Mouse (Mus musculus) kidney, adult 2 months (tissue): ENCODE measurements around the gene Ppp1r7. TPM values are rescaled to one million over a fixed set of nuclear protein-coding genes. Genes with fewer than 3 reads are reported as not detected.

Experiments used
- DNase-seq: peaks from one replicate; pipeline ENCODE4 v3.0.0; 2021
- H3K27ac ChIP-seq: fragments of 200-500 bp; 2 replicates; pipeline ENCODE4 v1.5.1; 2012; ENCODE audit warnings: low read depth, low read length, control low read depth, inconsistent platforms; ENCODE audit not compliant: insufficient read depth
- H3K27me3 ChIP-seq: fragments of 200-500 bp; replicated peaks from 2 replicates; pipeline ENCODE4 v1.6.1; 2012; ENCODE audit warnings: mild to moderate bottlenecking, moderate library complexity, low read length, inconsistent platforms; ENCODE audit not compliant: control insufficient read depth, insufficient read depth
- H3K36me3 ChIP-seq: fragments of 200-500 bp; 2 replicates; pipeline ENCODE4 v1.6.1; 2012; ENCODE audit warnings: mild to moderate bottlenecking, moderate library complexity, low read length, inconsistent platforms; ENCODE audit not compliant: control insufficient read depth, insufficient read depth
- H3K4me1 ChIP-seq: fragments of 200-500 bp; 2 replicates; pipeline ENCODE4 v1.6.1; 2011; ENCODE audit warnings: low read length; ENCODE audit not compliant: control insufficient read depth, insufficient read depth
- H3K4me3 ChIP-seq: fragments of 200-500 bp; 2 replicates; pipeline ENCODE4 v1.5.1; 2011; ENCODE audit warnings: mild to moderate bottlenecking, low read depth, low read length, control low read depth; ENCODE audit not compliant: insufficient read depth
- CTCF ChIP-seq: fragments of 200-500 bp; conservative IDR thresholded peaks from 2 replicates; pipeline ENCODE4 v1.5.1; 2011; ENCODE audit warnings: low read depth, mild to moderate bottlenecking, control low read depth, low read length, moderate library complexity, mixed read lengths; ENCODE audit not compliant: insufficient read depth, insufficient read length
- POLR2A ChIP-seq: fragments of 200-500 bp; IDR thresholded peaks from one replicate; pipeline ENCODE4 v1.6.1; 2011; ENCODE audit warnings: low read depth, low read length, control low read depth
- WGBS: fragments of 180-500 bp; shearing (Covaris S2); methylation state at CpG from one replicate; pipeline ENCODE4 v1.1.7; 2018; 5-methylcytosine and 5-hydroxymethylcytosine counted together
- polyA plus RNA-seq: library from polyadenylated mRNA; depleted of rRNA; stranded (reverse); fragments of >200 nt; gene quantifications from 2 replicates; pipeline ENCODE4 v1.2.3, GENCODE M21; 2012

The Ppp1r7 gene
- polyA plus RNA-seq, 1 experiment, result 4.5 TPM

DNA sequence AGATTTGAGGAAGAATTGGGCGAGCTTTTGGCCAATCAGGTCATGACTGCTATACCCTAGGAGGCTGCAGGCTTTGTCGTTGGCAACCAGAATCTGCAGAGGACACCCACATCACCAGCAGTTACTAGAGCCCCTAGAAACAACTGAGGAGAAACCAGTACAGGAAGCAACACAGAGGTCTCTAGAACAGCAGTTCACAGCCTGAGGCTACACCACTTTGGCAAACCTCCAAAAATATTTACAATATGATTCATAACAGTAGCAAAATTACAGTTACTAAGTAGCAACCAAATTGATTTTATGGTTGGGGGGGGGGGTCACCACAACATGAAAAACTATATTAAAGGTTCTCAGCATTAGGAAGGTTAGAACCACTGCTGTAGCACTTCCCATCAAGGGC is 8.0 kb upstream of the Ppp1r7 start:
- no peak for DNase-seq
- H3K36me3 ChIP-seq, result no peaks in the 10 kb centered on the region
- H3K4me1 ChIP-seq, result no peaks in the 10 kb centered on the region
- no peak for TF ChIP-seq CTCF
- TF ChIP-seq POLR2A, result no peak
- WGBS, result 87% methylated on average over 2 of the region's 2 CpGs
- H3K27me3 ChIP-seq, result no peaks in the 10 kb centered on the region
- no peak overlapping the region for H3K4me3 ChIP-seq
- no peak overlapping the region for H3K27ac ChIP-seq

DNA sequence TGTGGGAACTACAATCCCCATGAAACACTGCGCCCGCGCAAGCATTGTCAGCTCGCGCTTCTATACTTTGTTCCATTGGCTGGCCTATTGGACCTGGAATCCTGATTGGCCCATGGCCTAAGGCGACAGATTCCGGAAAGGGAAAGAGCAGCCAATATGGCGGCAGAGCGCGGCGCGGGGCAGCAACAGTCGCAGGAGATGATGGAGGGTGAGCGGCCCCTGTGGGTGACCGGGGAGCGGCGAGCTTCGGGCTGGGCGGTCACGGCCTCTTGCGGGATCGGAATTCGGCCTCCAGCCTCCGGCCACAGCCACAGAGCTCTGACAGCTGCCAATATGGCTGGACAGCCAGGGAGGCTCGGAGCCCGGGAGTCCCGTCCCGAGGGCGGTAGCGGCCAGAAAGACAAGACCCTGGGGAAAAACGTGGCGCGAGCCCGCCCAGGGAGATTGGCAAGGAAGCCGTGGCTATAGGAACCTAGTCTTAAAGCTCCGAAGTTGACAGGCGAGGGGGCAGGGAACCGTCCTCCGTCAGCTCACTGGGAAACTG is 922 bp downstream of the Ppp1r7 start:
- peak overlapping the region; percentile 84 for H3K4me3 ChIP-seq
- H3K27ac ChIP-seq, result peak overlapping the region; percentile 26; the same call in 1 of the 2 replicates
- H3K27me3 ChIP-seq, result no peaks in the 10 kb centered on the region
- no peaks in the 10 kb centered on the region for H3K4me1 ChIP-seq
- WGBS, result under 1% methylated on average over 39 of the region's 39 CpGs
- no peaks in the 10 kb centered on the region for H3K36me3 ChIP-seq
- no peak; the same call in 1 of the 2 replicates for TF ChIP-seq CTCF
- TF ChIP-seq POLR2A, result peak; percentile 61
- peak; percentile 98 for DNase-seq

DNA sequence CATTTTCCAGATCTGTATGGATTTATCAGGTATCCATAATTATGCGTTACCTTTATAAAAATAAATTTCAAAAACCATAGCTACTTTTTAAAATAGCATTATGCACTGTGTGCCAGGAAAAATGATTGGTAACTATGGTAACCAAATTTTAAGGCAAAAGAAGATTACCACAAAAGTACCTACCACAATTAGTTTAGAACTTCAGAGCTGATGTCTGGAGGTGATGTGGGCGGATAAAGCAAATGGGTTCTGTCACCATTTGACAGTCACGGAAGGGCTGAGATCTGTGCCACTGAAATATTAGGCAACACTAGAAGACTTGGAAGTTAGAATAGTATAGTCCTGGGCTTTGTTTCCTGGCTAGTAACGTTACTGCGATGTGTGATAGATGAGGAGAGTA is 4.5 kb downstream of the Ppp1r7 start:
- Histone ChIP-seq H3K4me3 (no peak overlapping the region), H3K36me3 (no peaks in the 10 kb centered on the region), H3K27ac (no peak overlapping the region), H3K27me3 (no peaks in the 10 kb centered on the region), H3K4me1 (no peaks in the 10 kb centered on the region)
- no peak for DNase-seq
- TF ChIP-seq POLR2A (no peak), CTCF (no peak)
- WGBS, result 93% methylated on average over 5 of the region's 5 CpGs

DNA sequence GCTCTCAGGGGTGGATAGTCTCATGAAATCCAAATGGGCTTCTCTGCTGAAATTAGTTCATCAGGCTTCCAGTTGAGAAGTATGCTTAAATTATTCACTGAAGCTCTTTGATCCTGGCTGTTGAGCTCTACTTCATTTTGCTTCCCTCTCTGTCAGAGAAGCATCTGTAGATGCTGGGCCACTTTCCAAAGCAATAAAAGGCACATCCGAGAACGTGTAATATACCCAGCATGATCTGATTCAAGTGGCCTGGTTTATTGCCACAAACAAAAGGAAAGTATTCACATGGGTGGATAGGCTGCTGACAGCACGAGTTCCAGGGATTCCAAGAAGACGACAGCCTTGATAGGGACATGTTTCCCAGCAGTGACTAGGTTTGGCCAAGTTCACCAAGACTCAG is 7.0 kb downstream of the Ppp1r7 start:
- whole genome bisulfite sequencing, result 44% methylated on average over 4 of the region's 4 CpGs
- Histone ChIP-seq H3K4me3 (no peak overlapping the region), H3K27me3 (no peaks in the 10 kb centered on the region), H3K36me3 (peaks cover 1% of the 10 kb centered on the region; the same call in 1 of the 2 replicates), H3K4me1 (no peaks in the 10 kb centered on the region), H3K27ac (no peak overlapping the region)
- TF ChIP-seq POLR2A (no peak), CTCF (no peak)
- no peak for DNase-seq

DNA sequence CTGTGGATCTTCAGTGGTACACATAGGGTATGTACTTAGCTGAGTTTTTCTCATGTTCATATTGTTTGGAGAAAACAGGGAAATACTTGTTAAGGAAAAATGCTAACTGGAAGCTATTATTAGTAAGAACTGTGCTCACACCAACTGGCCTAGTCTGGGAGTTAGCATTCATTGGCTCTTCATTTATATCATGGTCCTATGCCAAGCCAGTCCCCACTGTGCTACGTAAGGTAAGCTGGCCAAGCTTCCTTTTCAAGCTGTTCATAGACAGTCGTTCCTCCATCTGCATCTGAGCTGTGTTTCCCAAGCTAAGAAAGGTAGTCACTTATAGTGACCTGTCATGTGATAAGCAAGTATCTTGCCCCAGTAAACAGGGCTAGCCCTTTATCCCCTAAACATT is 10.1 kb downstream of the Ppp1r7 start:
- Histone ChIP-seq H3K4me1 (no peaks in the 10 kb centered on the region), H3K4me3 (no peak overlapping the region), H3K27me3 (no peaks in the 10 kb centered on the region), H3K27ac (no peak overlapping the region), H3K36me3 (peaks cover 3% of the 10 kb centered on the region; the same call in 1 of the 2 replicates)
- TF ChIP-seq CTCF (no peak), POLR2A (no peak)
- WGBS, result 93% methylated on average over 2 of the region's 2 CpGs
- no peak for DNase-seq

DNA sequence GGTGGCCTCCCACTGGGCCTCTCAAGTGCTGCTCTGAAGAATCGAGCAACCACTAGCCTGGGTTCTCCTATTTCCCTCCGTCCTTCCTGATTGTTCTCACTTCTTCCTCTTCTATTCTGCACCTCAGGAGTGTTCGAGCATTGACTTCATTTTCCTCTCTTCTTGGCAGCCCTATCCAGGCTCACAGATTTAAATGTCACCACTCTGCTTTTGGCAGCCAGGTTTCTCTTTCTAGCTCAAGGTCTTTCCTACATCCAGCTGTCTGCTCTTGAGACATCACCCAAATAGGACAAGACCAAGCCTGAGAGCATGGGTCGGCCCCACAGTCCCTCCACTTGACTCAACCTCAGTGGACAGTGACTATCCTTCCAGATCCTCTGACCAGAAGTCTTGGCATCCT is 20.0 kb downstream of the Ppp1r7 start:
- Histone ChIP-seq H3K27me3 (no peaks in the 10 kb centered on the region), H3K27ac (no peak overlapping the region), H3K4me3 (no peak overlapping the region), H3K36me3 (no peaks in the 10 kb centered on the region), H3K4me1 (no peaks in the 10 kb centered on the region)
- TF ChIP-seq POLR2A, result no peak
- no peak for TF ChIP-seq CTCF
- no peak for DNase-seq
- 91% methylated on average over 4 of the region's 4 CpGs for WGBS

DNA sequence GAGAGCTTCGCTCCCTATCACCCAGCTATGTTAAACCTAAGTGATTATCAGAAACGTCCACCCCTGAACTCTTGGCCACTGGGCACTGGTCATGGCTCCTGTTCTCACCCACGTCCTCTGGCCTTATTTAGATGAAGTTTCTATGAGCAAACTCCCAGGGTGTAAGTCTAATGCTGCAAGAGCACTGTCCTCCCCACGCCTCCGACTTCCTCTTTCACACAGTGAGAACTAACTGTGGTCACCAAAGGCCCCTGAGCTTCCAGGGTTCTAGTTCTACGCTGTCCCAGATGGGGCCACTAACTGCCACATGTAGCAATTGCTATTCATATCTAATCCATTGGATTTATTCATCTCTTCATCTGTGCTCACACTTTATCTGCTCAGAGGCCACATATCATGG is 23.0 kb downstream of the Ppp1r7 start:
- Histone ChIP-seq H3K27ac (no peak overlapping the region), H3K36me3 (no peaks in the 10 kb centered on the region), H3K27me3 (no peaks in the 10 kb centered on the region), H3K4me1 (no peaks in the 10 kb centered on the region), H3K4me3 (no peak overlapping the region)
- no peak for TF ChIP-seq CTCF
- TF ChIP-seq POLR2A, result no peak
- DNase-seq, result no peak
- 89% methylated on average over 6 of the region's 6 CpGs for WGBS
